Mouse (Mus musculus): ENCODE data around the gene Gtf2e1.

The Gtf2e1 gene

DNA sequence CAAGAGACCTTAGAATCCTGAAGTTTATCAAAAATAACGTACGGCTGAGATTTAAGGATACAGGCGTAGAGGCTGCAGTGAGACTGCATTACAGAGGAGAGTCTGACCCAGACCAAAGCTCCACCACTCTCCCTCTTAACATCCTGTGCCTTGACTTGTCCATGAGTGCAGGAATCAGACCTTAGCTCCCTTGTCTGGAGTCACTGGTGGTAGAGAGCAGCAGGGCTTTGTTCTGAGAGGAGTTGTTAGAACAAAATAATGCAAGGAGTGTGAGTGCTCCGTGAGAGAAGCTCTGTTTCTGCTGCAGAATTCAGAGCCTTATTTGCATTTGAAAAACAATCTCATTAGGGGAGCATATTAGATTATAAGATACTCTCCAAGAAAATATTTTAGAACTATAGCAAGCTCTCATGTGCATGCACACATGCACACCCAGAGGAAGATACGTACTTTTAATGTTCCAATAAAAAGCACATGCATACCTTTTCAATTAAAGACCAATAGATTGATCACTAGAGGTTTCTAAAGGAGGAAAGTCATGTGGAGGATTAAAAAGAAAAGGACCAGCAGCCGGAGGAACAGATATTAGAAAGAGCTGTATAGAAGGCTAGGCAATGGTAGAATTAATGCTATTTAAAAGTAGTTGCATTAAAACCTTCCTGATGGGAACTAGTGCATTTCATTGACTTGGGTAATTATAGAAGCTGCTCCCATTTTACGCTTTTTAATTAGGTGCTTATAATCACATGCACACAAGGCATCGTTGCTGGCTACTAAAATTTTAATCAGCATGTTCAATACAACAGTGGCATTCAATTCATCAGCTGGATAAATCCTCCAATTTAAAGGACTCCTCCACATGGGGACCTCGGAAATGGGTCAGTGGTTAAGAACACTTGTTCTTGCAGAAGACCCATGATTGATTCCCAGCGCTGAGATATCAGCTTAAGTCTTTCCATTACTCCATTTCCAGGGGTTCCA is 61.0 kb downstream of the Gtf2e1 start:
- DNase-seq, result no peak

DNA sequence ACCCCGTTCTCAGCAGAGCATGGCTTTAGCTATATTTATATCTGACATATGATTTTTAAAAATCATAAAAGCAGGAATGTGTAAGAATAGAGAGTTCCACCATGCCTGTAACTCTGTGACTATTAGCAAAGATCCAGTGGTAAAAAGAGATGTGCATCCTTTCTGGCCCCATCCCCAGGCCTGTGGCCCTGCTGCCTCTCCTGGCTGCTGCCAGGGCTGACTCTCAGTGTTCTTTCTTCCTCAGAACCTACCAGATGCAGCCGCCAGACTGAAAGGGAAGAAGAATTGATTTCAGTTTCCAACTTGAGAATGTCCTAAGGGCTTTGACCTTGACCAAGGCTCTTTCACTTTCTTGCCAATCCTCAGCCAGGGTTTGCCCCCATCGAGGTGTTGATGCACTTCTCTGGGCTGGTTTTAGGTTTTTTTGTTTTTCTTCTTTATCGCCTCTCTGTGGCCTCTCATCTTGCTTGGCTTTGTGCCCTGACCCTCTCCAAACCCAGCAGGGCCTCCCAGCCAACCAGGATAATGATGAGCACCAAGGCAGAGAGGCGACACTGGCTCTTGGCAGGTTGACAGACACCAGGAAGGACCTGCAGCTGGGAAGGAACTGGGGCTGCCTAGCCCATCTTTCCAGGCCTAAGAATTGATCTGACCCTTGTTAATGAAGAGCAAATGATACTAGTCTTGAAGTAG is 66.8 kb downstream of the Gtf2e1 start:
- no peak for DNase-seq

DNA sequence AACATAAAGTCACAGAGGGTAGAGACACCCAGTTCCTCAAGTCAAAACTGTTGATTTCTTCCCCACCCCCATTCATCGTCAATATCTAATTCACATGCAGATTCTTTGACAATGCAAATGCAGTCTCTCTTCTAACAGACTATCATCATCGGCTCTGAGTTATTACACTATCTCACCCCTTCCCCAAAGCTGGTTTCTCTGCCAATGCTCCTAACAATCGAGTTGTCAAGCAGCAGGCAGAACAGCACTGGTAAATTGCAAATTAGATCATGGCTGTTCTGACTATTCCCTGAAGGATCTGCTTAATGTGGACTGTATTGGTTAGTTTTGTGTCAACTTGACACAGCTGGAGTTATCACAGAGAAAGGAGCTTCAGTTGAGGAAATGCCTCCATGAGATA is 70.0 kb downstream of the Gtf2e1 start:
- DNase-seq, result no peak

DNA sequence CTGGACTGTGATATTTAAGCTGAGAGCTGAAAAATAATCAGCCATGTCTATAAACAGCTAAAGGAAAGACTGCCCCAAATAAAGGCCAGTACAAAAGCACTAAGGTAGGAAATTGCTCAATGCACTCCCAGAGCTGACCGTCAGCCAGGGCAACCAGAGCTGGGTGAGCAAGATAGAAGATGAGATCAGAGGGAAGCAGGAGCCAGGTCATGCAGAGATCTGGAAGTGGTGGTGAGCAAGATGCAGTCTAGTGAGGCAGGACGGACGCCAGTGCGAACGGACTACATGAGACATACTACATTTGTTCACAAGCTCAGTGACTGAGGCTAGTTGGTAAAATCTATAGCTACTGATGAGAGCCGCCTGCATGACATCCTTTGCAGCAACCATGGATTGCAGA is 75.6 kb downstream of the Gtf2e1 start:
- no peak for DNase-seq

DNA sequence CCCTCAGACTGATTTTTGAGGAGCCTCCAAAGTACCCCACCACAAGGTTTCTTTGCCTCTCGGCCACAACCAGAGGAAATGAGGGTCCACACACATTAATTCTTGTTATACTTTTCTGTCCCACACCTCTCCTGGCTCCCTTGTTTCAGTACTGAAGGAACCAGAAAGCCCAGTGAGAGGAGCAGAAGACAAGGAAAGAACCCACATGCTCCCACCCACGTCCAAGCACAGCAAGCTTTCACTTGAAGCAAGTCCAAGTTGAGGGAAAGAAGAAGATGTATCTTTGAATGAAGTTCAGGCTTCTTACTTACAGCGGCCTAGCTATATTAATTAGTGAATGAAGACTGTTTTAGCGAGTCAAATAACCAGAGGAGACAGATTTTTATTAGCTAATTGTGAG is 76.7 kb downstream of the Gtf2e1 start:
- DNase-seq, result no peak

DNA sequence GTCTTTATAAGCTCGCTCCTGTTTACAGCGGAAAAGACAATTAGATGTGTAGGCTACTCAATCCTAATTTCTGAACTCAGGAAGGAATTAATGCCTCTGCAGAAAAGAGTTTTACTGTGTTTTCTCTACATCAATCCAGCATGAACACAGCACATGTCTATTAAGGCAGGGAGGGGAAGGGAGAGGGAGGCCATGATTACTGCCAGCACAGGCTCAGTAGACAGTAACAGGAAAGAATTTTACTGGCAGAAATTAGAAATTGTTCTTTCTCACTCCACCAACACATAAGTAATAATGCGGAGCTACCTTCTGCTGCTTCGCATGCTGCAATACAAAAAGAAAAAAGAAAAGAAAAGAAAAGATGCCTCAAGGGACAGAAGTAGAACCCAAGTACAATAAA is 78.0 kb downstream of the Gtf2e1 start:
- no peak for DNase-seq
